Mouse (Mus musculus) granulocyte monocyte progenitor cell, adult 5-6 weeks (primary cell): ENCODE results near the gene Asic2. TPM values are rescaled to one million over a fixed set of nuclear protein-coding genes. Genes with fewer than 3 reads are reported as not detected.
A peak's percentile ranks its signal among the peaks of the same experiment; 100 is the strongest.

Source experiments
- ATAC-seq: replicated peaks from 2 replicates; pipeline ENCODE4 v1.8.0; 2016; ENCODE audit warnings: mild to moderate bottlenecking, moderate TSS enrichment, inconsistent platforms; ENCODE audit not compliant: poor library complexity, severe bottlenecking
- total RNA-seq, 2 experiments: library from RNA; stranded (forward) in 1 of 2; stranded (reverse) in 1 of 2; fragments of 200-712, 200-1000 nt in 1 of 2; fragments of >200 nt in 1 of 2; fragmentation: Nextera tagmentation in 1 of 2; gene quantifications; 2 replicates each; pipeline ENCODE4 v1.2.3; 2014 to 2017

The Asic2 gene
- total RNA-seq, 2 experiments from 2014 or later, result not detected

DNA sequence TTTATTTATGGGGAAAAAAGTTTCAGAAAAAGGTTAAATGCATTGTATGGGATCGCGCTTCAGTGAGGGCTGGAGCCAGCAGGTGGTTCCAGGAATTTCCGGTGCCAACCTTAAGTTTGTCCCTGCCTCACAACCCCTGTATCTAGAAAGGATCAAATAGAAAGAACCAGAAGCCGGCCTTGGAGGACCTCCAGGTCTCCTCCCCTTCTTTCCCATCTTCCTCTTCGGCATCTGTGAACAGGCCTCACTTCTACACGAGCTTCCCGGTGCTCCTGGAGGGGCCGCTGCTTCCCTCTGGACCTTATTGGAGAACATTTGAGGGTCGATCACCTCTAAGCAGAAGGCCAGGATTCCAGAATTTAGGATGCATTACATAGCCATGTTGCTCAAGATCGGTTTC lies 1064.8 kb downstream of the Asic2 start:
- no peak for ATAC-seq

DNA sequence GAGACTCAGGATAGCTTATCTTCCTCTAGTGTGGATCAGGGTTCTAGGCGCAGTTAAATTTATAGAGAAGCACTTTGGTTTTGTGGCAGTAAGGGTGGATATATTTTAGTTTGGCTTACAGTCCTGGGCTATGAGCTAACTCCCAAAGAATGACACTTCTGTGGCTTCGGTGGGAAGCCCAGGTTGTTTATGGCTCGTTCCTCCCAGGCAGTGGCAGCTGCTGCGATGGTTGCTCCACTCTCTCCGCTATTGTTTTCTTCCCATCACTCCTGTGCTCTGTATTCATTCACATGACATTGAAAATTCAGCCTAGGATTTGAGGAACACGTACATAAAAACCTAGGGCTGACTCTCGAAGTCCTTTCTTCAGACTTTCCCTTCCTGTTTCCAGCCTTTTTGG lies 1065.6 kb downstream of the Asic2 start:
- no peak for ATAC-seq

DNA sequence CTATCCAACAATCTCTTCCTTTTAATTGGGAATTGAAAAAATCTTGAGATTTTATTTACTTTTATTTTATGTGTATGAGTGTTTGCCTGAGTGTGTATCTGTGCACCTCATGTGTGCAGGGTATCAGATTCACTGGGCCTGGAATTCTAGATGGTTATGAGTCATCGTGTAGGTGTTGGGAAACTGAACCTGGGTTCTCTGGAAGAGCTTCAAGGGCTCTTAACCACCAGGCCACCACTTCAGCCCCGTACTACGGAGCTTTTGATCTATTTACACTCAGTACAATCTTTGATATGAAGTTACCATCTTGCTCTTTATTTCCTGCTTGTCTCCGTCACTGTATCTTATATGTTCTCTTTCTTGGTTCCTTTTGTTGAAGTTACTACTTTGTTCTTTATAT lies 1067.7 kb downstream of the Asic2 start:
- ATAC-seq, result no peak

DNA sequence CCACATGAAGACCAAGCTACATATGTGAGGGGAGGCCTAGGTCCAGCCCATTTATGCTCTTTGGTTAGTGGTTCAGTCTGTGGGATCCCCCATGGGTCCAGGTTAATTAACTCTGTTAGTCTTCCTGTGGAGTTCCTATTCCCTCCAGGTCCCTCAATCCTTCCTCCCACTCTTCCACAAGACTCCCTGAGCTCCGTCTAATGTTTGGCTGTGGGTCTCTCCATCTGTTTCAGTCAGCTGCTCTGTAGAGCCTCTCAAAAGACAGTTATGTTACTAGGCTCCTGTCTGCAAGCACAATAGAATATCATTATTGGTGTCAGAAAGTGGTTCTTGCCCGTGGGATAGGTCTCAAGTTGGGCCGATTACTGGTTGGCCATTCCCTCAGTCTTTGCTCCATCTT lies 1072.4 kb downstream of the Asic2 start:
- no peak for ATAC-seq

DNA sequence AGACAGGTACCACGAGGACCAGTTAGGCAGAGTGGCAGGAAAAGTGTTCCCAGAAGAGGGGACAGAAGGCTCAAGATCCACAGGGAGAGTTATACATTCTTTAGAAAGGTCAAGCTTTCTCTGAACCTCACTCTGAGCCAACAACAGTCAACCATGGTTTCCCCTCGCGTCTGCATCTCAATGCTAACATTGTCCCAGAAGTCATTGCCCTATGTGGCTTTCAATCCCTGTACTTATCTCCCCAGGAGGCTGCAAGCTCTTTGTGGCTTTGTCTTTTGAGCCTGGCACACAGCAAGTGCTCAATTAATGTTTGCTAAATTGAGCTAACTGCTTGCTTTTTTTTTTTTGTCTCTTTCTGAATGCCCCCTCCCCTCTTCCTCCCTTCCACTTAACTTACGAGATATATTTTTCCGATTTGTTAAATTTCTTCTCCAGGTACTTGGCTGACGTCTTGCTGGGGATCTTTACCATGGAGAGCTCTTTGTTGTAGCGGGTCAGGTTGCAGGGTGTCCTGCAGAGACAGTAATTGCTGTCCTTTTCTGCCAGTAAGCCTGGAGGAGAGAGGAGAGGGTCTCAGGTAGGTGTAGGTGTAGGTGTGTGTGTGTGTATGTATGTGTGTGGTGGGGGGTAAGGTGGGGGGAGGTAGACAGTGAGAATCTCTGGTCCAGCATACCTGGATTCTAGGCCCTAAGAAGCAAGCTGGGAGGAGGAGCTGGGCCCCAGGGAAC lies 1078.8 kb downstream of the Asic2 start:
- ATAC-seq, result no peak

DNA sequence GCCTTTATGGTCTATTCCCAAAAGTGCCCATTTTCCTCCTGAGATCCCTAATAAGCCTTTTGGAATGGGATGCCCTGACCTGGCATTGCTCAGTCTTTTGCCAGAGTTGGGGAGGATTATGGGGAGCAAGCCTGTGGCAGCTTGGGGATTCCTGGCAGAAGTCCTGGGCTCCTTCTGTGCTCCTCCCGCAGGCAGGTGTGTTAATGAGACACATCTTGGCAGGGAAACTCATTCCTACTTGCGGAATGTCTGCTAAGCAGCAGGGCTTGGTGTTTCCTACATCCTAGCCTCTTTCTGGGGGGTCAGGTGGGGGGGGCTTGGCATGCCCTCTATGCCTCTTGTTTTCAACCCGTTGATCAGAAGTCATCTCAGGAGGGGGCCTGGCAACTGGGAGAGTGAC lies 1081.2 kb downstream of the Asic2 start:
- no peak for ATAC-seq

DNA sequence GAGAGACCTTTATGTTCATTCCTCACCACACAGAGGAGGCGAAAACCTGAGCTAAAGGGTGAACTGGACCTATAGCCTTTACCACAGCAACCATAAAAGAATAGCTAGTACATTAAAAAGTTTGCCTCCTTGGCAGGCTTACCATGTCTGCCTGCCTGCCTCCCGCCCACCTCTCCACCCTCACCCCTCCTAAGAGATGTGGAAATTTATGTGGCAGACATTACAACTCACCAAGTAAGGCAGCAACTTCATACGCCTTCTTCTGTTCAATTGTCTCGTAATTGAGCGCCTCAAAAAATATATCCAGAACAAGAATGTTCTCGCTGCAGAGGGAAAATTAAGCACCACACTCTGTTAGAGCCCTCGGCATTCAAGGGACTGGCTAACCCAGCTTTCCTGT lies 1081.9 kb downstream of the Asic2 start:
- no peak for ATAC-seq

DNA sequence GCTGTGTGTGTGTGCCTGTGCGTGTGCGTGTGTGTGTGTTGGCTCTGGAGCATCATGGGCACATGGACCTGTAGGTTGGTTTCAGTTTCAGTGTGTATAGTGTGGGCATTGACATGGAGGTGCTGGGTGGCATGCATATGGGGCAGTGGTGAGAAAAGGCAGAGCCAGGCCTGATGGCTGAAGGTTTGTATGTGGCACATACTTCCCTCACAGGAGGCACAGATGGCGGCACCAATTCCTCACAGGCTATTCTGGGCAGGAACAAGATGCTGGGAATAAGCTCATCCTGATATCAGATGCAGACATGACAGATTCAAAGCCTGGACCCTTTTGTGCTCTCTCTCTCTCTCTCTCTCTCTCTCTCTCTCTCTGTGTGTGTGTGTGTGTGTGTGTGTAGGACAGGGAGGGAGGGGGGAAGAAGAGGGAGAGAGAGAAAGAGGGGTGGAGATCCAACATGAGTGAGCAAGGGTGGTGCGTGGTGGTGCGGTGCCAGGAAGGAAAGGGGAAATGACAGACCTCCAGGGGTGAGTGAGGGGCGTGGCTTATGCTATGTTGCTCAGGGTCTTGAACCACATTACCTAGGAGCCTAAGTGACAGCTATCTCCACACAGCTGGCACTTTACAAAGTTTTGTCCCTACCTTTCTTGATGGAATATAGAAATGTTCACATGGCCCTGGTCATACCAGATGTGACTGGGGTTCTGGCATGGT lies 1083.6 kb downstream of the Asic2 start:
- no peak for ATAC-seq

DNA sequence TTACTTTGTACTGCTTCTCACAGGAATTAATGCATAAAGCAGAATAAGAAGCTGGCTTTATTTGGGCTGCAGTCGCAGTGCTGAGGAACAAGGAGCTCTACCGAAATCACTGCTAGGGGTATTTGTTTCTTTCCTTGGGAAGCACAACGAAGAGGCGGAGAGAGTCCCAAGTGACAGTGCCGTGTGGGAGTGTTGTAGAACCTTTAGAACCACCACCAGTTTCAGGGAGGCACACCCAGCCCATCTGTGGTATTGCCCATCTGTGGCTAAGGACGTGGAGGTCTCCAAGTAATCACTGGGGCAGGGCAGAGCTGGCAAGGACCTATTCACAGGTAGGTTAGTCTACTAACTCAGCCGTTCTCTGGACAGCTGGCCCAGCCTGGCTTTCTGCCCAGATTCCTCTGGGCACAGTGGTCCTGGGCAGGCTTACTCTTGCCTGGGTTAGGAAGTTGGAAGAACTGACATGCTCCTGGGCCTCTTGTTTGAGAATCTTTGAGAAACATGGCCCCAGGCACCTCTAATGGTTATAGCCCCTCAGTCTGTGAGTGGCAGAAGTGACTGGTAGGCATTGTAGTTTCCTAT lies 1085.9 kb downstream of the Asic2 start:
- no peak for ATAC-seq

DNA sequence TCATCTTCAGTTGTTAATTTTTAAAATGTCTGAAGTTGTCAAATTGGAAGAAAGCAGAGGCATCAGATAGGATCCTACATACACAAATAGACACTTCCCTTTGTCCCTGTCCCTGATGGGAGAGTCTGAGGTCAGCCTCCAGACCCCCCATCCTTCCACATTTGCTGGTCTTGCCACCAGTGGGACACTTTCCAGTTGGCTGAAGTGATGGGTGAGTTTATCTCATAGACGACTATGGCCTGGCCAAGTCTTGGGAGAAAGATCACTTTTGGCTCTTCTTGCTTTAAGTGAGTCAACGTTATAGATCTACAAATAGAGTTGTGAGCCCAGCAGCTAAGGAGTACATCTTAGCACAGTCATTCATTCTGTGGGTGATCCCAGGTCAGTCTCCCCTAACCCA lies 1090.2 kb downstream of the Asic2 start:
- ATAC-seq, result no peak

DNA sequence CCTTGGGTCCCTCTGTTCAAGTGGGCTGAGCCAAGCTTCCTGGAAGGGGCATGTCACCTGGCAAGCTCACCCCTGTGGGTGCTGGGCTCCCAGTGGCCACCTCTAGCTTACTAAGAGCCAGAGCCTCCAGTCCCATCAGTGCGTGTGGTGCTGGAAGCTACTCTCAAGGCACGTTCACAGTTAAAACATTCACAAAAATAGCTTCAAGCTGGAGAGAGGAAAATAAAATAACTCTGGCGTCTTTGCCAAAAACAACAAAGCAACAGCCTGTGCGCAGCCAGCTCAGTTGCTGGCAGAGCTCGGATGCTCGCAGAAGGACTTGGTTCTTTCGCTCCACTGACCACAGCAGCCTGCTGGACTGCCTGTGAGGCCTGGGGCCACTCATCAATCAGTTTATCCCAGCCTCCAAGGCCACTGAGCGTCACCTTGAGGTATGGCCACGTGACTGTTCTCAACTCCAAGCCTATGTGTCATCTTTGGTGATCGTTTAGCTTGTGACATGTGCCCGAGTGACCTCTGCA lies 1091.1 kb downstream of the Asic2 start:
- no peak for ATAC-seq

DNA sequence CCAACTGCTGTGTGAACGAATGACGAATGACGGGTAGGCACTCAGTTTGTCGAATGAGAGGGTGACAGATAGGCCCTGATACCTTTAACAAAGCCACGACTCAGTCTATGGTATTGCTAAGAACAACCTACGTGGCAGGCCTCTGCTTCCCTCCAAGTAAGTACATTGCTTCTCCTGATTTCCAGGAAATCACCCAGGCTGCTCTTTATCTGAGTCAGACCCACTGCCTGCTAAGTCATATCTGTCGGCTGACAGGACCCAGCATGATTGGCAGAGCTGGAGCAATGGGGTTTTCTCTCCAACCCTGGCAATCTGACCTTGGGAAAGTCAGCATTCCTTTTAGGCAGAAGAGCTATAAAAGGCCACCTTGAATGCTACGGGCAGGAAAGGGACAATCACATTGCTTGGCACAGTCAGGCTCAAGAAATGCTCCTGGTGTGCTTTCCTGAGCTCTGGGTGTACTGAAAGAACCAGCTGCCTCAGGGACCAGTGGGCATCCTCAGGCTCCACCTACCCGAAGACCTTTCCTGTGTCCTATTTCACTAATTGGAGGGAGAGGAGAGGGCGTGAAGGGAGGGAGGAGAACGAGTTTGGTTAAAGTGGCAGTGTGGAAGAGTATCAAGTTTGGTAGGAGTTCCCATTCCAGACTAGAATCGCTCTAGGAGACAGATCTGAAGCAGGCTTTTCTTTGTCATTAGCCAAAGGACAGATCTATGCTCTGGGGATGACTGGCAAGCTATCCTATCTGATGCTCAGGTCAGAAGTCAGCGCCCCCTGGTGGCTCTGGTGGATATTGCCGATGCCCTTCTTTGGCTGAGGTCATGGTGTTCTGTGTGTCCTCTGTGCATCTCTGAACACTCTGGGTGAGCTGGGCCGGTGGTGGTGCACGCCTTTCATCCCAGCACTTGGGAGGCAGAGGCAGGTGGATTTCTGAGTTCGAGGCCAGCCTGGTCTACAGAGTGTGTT lies 1095.5 kb downstream of the Asic2 start:
- peak; percentile 67 for ATAC-seq

DNA sequence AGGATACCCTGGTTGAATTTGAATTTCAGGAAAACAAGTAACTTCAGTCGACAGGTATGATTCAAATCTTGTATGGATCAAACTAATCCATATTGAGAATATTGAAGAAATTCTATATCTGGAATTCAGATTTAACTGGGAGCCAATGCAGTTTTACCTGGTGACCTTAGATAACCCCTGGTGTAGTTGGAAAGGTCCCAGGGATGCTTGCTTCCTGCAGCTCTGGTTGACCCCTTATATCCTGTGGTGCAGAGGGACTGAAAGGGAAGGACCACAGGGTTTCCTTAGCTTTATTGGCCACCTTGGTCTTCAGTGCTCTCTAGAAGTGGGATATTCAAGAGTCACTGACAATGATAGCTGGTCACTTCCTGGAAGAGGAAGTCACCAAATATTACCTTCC lies 1100.2 kb downstream of the Asic2 start:
- no peak for ATAC-seq

DNA sequence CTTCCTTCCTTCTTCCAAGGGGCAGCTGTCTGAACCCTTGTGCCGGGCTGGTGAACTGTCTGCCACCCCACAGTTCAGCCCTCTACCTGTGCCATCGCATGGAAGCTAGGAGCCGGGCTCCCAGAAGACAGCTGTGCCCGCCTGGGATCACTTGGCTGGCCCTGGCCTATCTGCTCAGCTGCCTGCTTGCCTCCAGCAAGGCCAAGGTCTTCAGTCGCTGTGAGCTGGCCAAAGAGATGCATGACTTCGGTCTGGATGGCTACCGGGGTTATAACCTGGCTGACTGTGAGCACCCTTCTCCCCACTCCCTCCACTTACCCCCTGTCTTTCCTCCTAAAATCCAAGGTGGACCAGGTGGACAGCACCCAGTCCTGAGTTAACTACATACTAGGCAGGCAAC lies 1105.3 kb downstream of the Asic2 start:
- no peak for ATAC-seq

DNA sequence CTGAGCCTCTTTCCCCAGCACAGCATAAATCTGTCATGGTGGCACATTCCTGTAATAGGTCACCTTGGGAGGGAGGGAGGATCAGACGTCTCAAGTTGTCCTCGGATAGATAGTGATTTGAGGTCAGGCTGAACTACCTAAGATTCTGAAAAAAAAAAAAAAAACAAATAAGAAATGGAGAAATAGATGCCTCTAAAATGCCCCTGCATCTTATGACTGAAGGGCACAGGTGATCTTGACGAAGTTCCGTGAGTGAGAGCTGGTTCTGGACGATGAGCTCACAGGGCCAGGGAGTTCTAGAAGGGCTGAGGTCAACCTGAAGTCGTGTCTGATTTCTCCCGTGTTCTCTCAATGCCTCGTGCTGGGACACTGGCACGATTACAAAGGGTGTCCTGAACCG lies 1110.2 kb downstream of the Asic2 start, which contains the start of gene Spaca3:
Gene Spaca3 (plus strand): TSS at position 301 of the 400 bp plus-strand sequence.
- ATAC-seq, result no peak

DNA sequence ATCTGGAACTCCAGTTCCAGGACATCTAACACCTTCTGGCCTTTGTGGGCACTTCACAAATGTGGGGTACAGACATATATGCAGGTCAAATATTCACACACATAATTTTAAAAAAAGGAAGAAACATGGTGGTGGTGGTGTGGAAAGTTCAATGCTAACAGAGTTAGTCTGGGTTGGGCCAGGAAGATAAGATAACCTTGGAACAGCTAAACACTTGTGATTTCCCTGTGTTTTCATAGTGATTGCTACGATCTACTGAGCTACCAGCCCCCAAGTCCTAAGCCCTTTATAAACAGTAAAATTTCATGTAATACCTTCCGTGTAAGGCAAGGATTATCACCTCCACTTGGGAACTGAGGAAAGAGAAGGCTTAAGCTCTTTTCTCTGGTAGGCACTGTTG lies 1111.4 kb downstream of the Asic2 start:
- ATAC-seq, result no peak

DNA sequence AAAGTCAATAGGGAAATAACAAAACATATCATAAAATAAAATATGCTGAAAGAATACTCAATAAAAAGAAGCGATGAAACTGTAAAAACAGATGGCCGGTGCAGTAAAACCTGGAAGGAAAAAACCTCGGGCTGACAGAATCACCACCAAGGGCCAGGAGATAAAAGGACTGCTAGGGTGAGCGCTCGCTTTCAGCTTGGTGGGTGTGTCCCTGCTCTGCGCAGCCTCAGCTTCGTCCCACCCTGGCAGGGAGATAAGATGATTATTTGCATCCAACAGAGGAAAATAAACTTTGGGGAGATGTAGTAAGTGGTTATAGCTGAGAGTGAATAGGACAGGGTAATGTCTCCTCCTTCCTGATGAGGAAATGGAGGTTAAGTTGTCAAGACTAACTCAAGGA lies 1113.3 kb downstream of the Asic2 start:
- no peak for ATAC-seq

DNA sequence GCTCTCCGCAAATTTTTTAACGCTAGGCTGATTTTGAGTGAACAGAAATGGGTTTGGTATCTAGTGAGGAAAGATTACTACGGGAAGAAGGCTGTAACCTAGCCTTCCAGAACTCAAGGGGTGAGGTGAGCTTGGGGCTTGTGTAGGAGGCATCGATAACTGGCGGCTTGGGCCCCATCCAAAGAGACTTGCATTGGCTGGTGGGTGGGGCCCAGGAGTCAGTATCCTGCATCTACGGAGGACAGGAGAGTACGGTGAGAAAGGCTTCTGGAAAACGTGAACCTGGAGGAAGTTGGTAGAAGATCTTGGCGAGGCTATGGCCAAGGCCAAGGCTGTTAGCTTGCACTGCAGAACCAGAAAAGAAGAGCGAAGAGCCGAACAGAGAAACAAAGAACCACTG lies 1113.8 kb downstream of the Asic2 start:
- no peak for ATAC-seq

DNA sequence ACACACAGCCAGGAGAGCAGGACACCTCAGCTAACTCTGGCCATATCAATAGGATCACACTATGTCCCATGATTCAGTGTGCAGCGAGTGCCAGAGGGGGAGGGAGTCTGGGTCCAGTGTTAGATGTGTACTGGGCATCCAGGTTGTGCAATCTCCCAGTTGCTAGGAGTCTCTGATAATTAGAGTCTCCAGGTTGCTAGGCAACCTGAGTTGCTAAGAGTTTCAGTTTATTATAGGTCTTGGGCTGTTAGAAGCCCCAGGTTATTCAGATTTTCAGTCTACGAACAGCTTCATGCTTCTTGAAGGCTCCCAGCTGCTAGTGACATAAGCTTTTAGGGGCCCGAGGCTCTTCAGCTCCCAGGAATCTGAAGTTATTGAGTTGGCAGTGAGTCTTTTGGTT lies 1115.2 kb downstream of the Asic2 start:
- no peak for ATAC-seq

DNA sequence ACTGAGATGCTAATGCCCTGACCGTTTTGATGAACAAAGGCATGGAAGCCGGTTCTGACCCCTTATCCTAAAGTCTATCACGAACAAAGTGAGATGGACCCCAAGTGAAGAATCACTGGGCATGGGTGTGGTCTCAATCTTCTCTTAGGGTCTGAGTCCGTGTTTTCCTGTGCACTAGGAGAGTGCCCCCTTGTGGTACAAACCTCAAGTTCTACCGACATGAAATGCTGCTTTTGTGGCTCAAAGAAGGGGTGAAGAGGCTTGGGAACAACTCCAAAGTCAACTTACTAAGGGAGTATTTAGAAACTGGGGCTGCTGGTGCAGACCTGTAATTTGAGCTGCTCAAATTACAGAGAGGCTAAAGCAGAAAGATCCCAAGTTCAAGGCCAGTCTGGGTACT lies 1116.4 kb downstream of the Asic2 start:
- ATAC-seq, result no peak
